Mouse (Mus musculus): ENCODE results near the gene Rassf6.

Gene Rassf6

GRCm38 (mm10) chr5:90640286-90641217 is at the start of gene Rassf6:
Rassf6 (minus strand) TSS chr5:90640657.
- DNase-seq (ENCODE audit: low read depth, low spot score): peak; percentile 14

- DNase-seq (ENCODE audit: low read depth, low spot score): no peak
Measured at GRCm38 (mm10) chr5:90689426-90690128, 49.1 kb upstream of the Rassf6 start.

- DNase-seq (ENCODE audit: low read depth, low spot score): no peak
Measured at GRCm38 (mm10) chr5:90687913-90688312, 47.5 kb upstream of the Rassf6 start.

- no peak for DNase-seq (ENCODE audit: low read depth, low spot score)
Measured at GRCm38 (mm10) chr5:90684994-90685393, 44.5 kb upstream of the Rassf6 start.

GRCm38 (mm10) chr5:90681842-90682241 is 41.4 kb upstream of the Rassf6 start:
- no peak for DNase-seq (ENCODE audit: low read depth, low spot score)

- no peak for DNase-seq (ENCODE audit: low read depth, low spot score)
Measured at GRCm38 (mm10) chr5:90677560-90677959, 37.1 kb upstream of the Rassf6 start.

GRCm38 (mm10) chr5:90661852-90662251 is 21.4 kb upstream of the Rassf6 start:
- no peak for DNase-seq (ENCODE audit: low read depth, low spot score)

GRCm38 (mm10) chr5:90661436-90661835 is 21.0 kb upstream of the Rassf6 start:
- peak; percentile 67 for DNase-seq (ENCODE audit: low read depth, low spot score)

- DNase-seq (ENCODE audit: low read depth, low spot score): no peak
Measured at GRCm38 (mm10) chr5:90660411-90660810, 20.0 kb upstream of the Rassf6 start.

- no peak for DNase-seq (ENCODE audit: low read depth, low spot score)
Measured at GRCm38 (mm10) chr5:90656681-90657080, 16.2 kb upstream of the Rassf6 start.

GRCm38 (mm10) chr5:90655891-90656290 is 15.4 kb upstream of the Rassf6 start:
- DNase-seq (ENCODE audit: low read depth, low spot score): no peak

- no peak for DNase-seq (ENCODE audit: low read depth, low spot score)
Measured at GRCm38 (mm10) chr5:90654798-90655197, 14.3 kb upstream of the Rassf6 start.

GRCm38 (mm10) chr5:90652724-90653123 is 12.3 kb upstream of the Rassf6 start:
- peak; percentile 56 for DNase-seq (ENCODE audit: low read depth, low spot score)

- no peak for DNase-seq (ENCODE audit: low read depth, low spot score)
Measured at GRCm38 (mm10) chr5:90650466-90651150, 10.2 kb upstream of the Rassf6 start.

- no peak for DNase-seq (ENCODE audit: low read depth, low spot score)
Measured at GRCm38 (mm10) chr5:90647473-90647872, 7.0 kb upstream of the Rassf6 start.

- DNase-seq (ENCODE audit: low read depth, low spot score): no peak
Measured at GRCm38 (mm10) chr5:90646398-90646797, 5.9 kb upstream of the Rassf6 start.

GRCm38 (mm10) chr5:90645579-90645978 is 5.1 kb upstream of the Rassf6 start:
- DNase-seq (ENCODE audit: low read depth, low spot score): no peak

GRCm38 (mm10) chr5:90641218-90641610 is 757 bp upstream of the Rassf6 start:
- DNase-seq (ENCODE audit: low read depth, low spot score): no peak

- DNase-seq (ENCODE audit: low read depth, low spot score): no peak
Measured at GRCm38 (mm10) chr5:90634885-90635284, 5.6 kb downstream of the Rassf6 start.

GRCm38 (mm10) chr5:90628530-90628929 is 11.9 kb downstream of the Rassf6 start:
- no peak for DNase-seq (ENCODE audit: low read depth, low spot score)

- no peak for DNase-seq (ENCODE audit: low read depth, low spot score)
Measured at GRCm38 (mm10) chr5:90628011-90628410, 12.4 kb downstream of the Rassf6 start.

- no peak for DNase-seq (ENCODE audit: low read depth, low spot score)
Measured at GRCm38 (mm10) chr5:90627423-90627822, 13.0 kb downstream of the Rassf6 start.

Data from CD4-positive, CD25-positive, alpha-beta regulatory T cell, adult 2 months (primary cell).